Mouse (Mus musculus) G1E (cell line): Measurements from ENCODE around the gene Sik1.

ENCODE experiments used
- CTCF ChIP-seq: IDR thresholded peaks from 2 replicates; pipeline ENCODE4 v1.5.1; 2012; ENCODE audit warnings: low read depth, low read length, inconsistent platforms, mixed read lengths
- GATA1 ChIP-seq: IDR thresholded peaks from 2 replicates; pipeline ENCODE4 v1.6.1; 2012; ENCODE audit warnings: borderline replicate concordance, low read length, inconsistent platforms, mixed read lengths

DNA sequence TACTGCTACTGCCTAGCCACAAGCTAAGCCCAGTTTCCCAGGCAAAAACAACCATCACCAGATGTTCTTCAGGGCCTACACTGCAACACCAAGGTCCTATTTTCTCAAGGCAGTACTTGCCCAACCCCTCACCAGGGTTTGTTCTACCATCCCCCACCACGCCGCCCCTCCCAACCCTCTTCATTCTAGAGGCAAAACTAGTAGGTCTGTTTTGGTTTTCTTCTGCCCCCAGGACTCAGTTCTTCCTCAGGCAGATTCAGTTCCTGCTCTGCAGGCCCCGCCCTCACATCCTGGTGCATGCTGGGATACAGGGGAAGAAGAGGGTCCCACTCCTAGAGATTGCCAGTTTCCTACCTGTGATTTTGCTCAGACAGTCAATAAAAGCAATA, 14.2 kb downstream of the Sik1 start:
- TF ChIP-seq CTCF: no peak
- no peak for TF ChIP-seq GATA1
